Mouse (Mus musculus): ENCODE data around the gene Cep97. TPM values are rescaled to one million over a fixed set of nuclear protein-coding genes. Genes with fewer than 3 reads are reported as not detected.
A peak's percentile ranks its signal among the peaks of the same experiment; 100 is the strongest.
"Not testable (repeated sequence)": the region's sequence is repeated elsewhere in the genome, so short reads cannot be mapped to it uniquely, and the experiment has no call there.

The Cep97 gene
- polyA plus RNA-seq, 1 experiment: 217 TPM

- TF ChIP-seq POLR2A (IDR thresholded peaks at IDR 0.05; ENCODE audit: insufficient read depth, low read depth, low read length): no peak
- TF ChIP-seq CTCF (IDR thresholded peaks at IDR 0.05; ENCODE audit: insufficient read depth, low read depth, low read length): no peak
- H3K4me3 ChIP-seq (ENCODE audit: insufficient read depth, low read depth, low read length): no peak overlapping the region
- WGBS: 74% methylated on average over 7 of the region's 7 CpGs
These were observed 46.7 kb downstream of the Cep97 start for GRCm38 (mm10) chr16:55887814-55888583.

GRCm38 (mm10) chr16:55884246-55884645, 50.4 kb downstream of the Cep97 start:
- no peak overlapping the region for H3K4me3 ChIP-seq (ENCODE audit: insufficient read depth, low read depth, low read length)
- no peak for TF ChIP-seq POLR2A (IDR thresholded peaks at IDR 0.05; ENCODE audit: insufficient read depth, low read depth, low read length)
- no peak for TF ChIP-seq CTCF (IDR thresholded peaks at IDR 0.05; ENCODE audit: insufficient read depth, low read depth, low read length)
- no peaks in the 10 kb centered on the region for H3K4me1 ChIP-seq (ENCODE audit: control insufficient read depth, insufficient read depth, low read length)
- 49% methylated on average over 11 of the region's 11 CpGs for WGBS
- no peak overlapping the region for H3K27ac ChIP-seq (ENCODE audit: insufficient read depth, low read depth, low read length)

More at GRCm38 (mm10) chr16:55887814-55888583, 46.7 kb downstream of the Cep97 start:
- Histone ChIP-seq H3K27ac (ENCODE audit: insufficient read depth, low read depth, low read length) (no peak overlapping the region), H3K4me1 (ENCODE audit: control insufficient read depth, insufficient read depth, low read length) (no peaks in the 10 kb centered on the region)

- H3K4me3 ChIP-seq (ENCODE audit: insufficient read depth, low read depth, low read length): no peak overlapping the region
- WGBS: 59% methylated on average over 6 of the region's 6 CpGs
- no peak overlapping the region for H3K27ac ChIP-seq (ENCODE audit: insufficient read depth, low read depth, low read length)
- no peak for TF ChIP-seq CTCF (IDR thresholded peaks at IDR 0.05; ENCODE audit: insufficient read depth, low read depth, low read length)
- TF ChIP-seq POLR2A (IDR thresholded peaks at IDR 0.05; ENCODE audit: insufficient read depth, low read depth, low read length): no peak
- no peaks in the 10 kb centered on the region for H3K4me1 ChIP-seq (ENCODE audit: control insufficient read depth, insufficient read depth, low read length)
These were observed 58.6 kb downstream of the Cep97 start for GRCm38 (mm10) chr16:55876025-55876424.

- 78% methylated on average over 4 of the region's 4 CpGs for WGBS
- Histone ChIP-seq H3K4me1 (ENCODE audit: control insufficient read depth, insufficient read depth, low read length) (no peaks in the 10 kb centered on the region), H3K27ac (ENCODE audit: insufficient read depth, low read depth, low read length) (no peak overlapping the region), H3K4me3 (ENCODE audit: insufficient read depth, low read depth, low read length) (no peak overlapping the region)
- TF ChIP-seq POLR2A (IDR thresholded peaks at IDR 0.05; ENCODE audit: insufficient read depth, low read depth, low read length) (no peak), CTCF (IDR thresholded peaks at IDR 0.05; ENCODE audit: insufficient read depth, low read depth, low read length) (no peak)
These were observed 70.8 kb downstream of the Cep97 start for GRCm38 (mm10) chr16:55863832-55864231.

GRCm38 (mm10) chr16:55863149-55863815, 71.4 kb downstream of the Cep97 start:
- TF ChIP-seq CTCF (IDR thresholded peaks at IDR 0.05; ENCODE audit: insufficient read depth, low read depth, low read length): peak; percentile 25; the same call in 1 of the 2 replicates
- TF ChIP-seq POLR2A (IDR thresholded peaks at IDR 0.05; ENCODE audit: insufficient read depth, low read depth, low read length): no peak
- Histone ChIP-seq H3K4me1 (ENCODE audit: control insufficient read depth, insufficient read depth, low read length) (no peaks in the 10 kb centered on the region), H3K27ac (ENCODE audit: insufficient read depth, low read depth, low read length) (no peak overlapping the region), H3K4me3 (ENCODE audit: insufficient read depth, low read depth, low read length) (no peak overlapping the region)
- 15% methylated on average over 7 of the region's 7 CpGs for WGBS

- Histone ChIP-seq H3K4me1 (ENCODE audit: control insufficient read depth, insufficient read depth, low read length) (no peaks in the 10 kb centered on the region), H3K4me3 (ENCODE audit: insufficient read depth, low read depth, low read length) (no peak overlapping the region), H3K27ac (ENCODE audit: insufficient read depth, low read depth, low read length) (no peak overlapping the region)
- TF ChIP-seq POLR2A (IDR thresholded peaks at IDR 0.05; ENCODE audit: insufficient read depth, low read depth, low read length) (no peak), CTCF (IDR thresholded peaks at IDR 0.05; ENCODE audit: insufficient read depth, low read depth, low read length) (no peak)
- WGBS: 65% methylated on average over 3 of the region's 3 CpGs
These were observed 73.6 kb downstream of the Cep97 start for GRCm38 (mm10) chr16:55861104-55861503.

GRCm38 (mm10) chr16:55859421-55859820, 75.2 kb downstream of the Cep97 start:
- not testable (repeated sequence) for H3K27ac ChIP-seq (ENCODE audit: insufficient read depth, low read depth, low read length); H3K4me1 ChIP-seq (ENCODE audit: control insufficient read depth, insufficient read depth, low read length); H3K4me3 ChIP-seq (ENCODE audit: insufficient read depth, low read depth, low read length)
- WGBS: 94% methylated on average over 4 of the region's 4 CpGs

GRCm38 (mm10) chr16:55858465-55858864, 76.2 kb downstream of the Cep97 start:
- H3K4me3 ChIP-seq (ENCODE audit: insufficient read depth, low read depth, low read length): no peak overlapping the region
- H3K4me1 ChIP-seq (ENCODE audit: control insufficient read depth, insufficient read depth, low read length): no peaks in the 10 kb centered on the region
- H3K27ac ChIP-seq (ENCODE audit: insufficient read depth, low read depth, low read length): no peak overlapping the region
- peak; percentile 42; the same call in 1 of the 2 replicates for TF ChIP-seq CTCF (IDR thresholded peaks at IDR 0.05; ENCODE audit: insufficient read depth, low read depth, low read length)
- no peak for TF ChIP-seq POLR2A (IDR thresholded peaks at IDR 0.05; ENCODE audit: insufficient read depth, low read depth, low read length)
- WGBS: 52% methylated on average over 6 of the region's 6 CpGs

- Histone ChIP-seq H3K27ac (ENCODE audit: insufficient read depth, low read depth, low read length) (no peak overlapping the region), H3K4me3 (ENCODE audit: insufficient read depth, low read depth, low read length) (no peak overlapping the region), H3K4me1 (ENCODE audit: control insufficient read depth, insufficient read depth, low read length) (no peaks in the 10 kb centered on the region)
- TF ChIP-seq POLR2A (IDR thresholded peaks at IDR 0.05; ENCODE audit: insufficient read depth, low read depth, low read length) (no peak), CTCF (IDR thresholded peaks at IDR 0.05; ENCODE audit: insufficient read depth, low read depth, low read length) (no peak)
- WGBS: 58% methylated on average over 19 of the region's 19 CpGs
These were observed 81.5 kb downstream of the Cep97 start for GRCm38 (mm10) chr16:55852943-55853727.

Measured in olfactory bulb, adult 2 months (tissue).